Mouse (Mus musculus) activated CD4-positive, CD25-positive, alpha-beta regulatory T cell, adult 4 months (primary cell): ENCODE results near the gene Sgsm2. TPM values are rescaled to one million over a fixed set of nuclear protein-coding genes. Genes with fewer than 3 reads are reported as not detected.

Experiments used
- ATAC-seq: one replicate; pipeline ENCODE4 v1.8.0; 2017
- polyA plus RNA-seq, 2 experiments: library from polyadenylated mRNA; unstranded; fragments of 100-300 nt; shearing (Covaris generic); gene quantifications; one replicate each; pipeline ENCODE4 v1.2.1; 2017

Gene Sgsm2
- polyA plus RNA-seq, 2 experiments from 2014 or later = 1.6 to 2.0 TPM

- no peak for ATAC-seq
Measured at GRCm38 (mm10) chr11:74840739-74841138, 56.1 kb downstream of the Sgsm2 start.

DNA sequence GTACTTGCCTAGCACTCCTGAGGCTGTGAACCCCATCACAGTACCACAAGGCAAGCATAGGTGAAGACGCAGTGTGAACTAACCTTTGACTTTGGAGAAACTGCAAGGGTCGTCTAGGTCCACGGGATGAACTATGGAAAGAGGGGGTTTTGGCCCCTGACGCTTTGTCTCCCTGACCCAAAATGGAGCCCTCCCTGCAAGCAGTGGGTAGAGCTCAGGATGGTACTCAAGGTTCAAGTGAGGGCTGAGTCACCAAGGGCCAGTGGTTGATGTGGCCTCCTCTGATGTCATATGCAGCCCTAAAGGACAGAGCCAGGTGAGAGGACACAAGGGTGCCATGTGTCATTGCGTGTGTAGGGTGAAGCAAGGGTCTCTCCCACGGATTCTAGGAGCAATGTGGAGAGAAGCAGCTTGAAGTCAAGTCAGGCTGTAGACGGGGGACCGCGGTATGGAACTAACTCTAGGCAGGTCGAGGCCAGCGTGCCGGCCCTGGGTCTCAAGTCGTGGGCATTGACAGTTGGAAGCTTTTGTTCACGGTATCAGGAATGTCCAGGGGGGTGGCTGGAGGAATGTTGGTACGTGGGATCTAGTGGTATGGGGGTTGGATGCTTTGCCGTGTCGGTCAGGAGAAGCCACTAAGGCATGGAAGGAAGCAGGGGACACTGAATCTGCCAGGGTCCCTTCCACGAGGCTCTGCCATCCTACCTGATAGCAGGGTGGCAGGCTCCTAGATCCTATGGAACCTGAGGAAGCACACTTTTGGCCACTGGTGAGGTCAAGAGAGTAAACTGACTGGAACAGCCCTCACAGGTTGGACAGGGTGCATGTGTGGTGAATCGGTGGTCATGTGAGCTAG, 56.8 kb downstream of the Sgsm2 start:
- no peak for ATAC-seq

- ATAC-seq = peak; percentile 47
Measured at GRCm38 (mm10) chr11:74838971-74839370, 57.9 kb downstream of the Sgsm2 start.

DNA sequence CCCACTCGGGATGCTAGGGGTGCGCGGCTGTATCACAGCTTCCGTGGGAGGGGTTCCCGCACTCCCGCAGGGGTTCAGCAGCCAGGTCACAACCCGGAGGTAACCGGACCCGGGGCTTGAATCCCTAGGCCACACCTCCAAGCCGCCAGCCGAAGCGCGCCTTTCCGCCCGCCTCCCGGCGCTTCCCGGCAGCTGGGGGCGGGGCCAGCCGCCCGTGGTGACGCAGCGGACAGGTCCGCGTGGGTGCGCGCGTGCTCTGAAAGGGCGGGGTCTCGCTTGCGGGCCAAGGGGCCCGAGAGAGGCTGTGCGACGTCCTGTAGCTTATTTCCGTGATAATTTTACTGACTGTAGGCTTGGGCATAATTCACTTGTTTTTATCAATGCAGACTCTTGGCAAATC, 58.4 kb downstream of the Sgsm2 start:
- peak; percentile 68 for ATAC-seq

- peak; percentile 67 for ATAC-seq
Measured at GRCm38 (mm10) chr11:74837694-74838431, 59.0 kb downstream of the Sgsm2 start.

DNA sequence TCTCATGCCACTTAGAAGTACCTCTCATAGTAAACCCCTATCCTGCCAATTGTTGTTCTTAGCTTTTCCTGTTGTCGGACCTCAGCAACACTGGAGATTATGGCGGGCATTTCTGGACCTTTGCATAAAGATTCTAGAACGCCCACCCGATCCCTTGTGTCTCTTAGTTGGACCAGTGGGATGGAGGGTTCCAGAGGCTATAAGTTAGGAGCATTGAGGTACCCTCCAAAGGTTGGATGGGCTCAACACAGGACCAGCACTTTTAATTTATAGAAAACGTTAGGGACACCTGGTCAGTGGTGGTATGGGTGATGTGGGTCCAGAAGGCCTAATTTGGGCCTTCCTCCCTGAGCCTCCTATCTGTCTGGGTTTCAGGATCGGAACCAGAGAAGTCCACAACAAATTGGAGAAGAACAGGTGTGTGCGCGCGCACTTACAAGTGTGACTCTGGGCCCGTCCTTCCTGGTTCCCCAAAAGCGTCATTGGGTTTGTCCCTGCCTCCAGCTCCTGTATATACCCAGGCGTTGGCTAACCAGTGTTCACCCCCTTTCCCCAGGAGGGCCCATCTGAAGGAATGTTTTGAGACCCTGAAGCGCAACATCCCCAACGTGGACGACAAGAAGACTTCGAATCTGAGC, 59.7 kb downstream of the Sgsm2 start:
- no peak for ATAC-seq

DNA sequence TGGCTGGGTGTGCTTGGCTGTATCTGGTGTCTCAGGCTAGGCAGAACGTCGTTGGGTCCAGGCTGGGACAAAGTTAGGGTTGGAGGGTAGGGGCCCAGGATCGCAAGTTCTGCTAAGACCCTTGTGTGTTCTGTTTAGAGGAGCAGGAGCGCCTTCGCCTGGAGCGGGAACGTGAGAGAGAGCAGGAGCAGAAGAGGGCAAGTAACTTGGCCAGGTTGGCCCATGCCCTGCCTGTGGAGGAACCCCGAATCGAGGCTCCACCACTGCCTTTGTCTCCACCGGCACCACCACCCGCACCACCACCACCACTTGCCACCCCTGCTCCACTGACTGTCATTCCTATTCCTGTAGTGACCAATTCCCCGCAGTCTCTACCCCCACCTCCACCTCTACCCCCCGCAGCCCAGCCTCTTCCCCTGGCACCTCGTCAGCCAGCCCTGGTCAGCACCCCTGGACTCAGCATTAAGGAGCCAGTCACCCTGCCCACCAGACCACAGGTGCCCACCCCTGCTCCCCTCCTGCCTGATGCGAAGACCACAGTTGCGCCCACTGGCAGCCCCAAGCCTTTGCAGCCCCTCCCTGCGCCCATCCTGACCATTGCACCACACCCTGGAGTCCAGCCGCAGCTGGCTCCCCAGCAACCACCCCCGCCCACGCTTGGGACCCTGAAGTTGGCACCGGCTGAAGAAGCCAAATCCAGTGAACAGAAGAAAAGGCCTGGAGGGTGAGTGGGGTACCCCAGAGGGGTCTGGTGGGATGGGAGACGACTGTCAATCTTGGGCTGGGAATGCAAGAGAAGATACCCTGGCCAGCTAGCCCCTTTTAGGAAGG, 60.4 kb downstream of the Sgsm2 start:
- no peak for ATAC-seq

GRCm38 (mm10) chr11:74835593-74836224, 61.2 kb downstream of the Sgsm2 start:
- ATAC-seq = no peak

- ATAC-seq = no peak
Measured at GRCm38 (mm10) chr11:74834650-74835277, 62.1 kb downstream of the Sgsm2 start.

DNA sequence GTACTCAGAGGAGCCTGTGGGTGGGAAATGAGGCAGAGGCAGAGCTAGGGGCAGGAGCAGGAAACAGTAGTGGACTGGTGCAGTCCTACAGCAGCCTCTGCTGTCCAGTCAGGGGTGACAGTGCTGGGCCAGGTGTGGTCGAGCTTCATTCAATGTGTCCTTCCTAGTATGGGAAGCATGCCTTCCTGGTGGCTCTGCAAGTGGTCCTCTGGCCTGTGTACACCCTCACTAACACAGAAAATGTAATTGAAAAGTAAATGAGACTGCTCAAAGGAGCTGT, 62.6 kb downstream of the Sgsm2 start:
- no peak for ATAC-seq

GRCm38 (mm10) chr11:74833536-74834358, 63.1 kb downstream of the Sgsm2 start:
- ATAC-seq = no peak

GRCm38 (mm10) chr11:74832503-74833143, 64.2 kb downstream of the Sgsm2 start:
- peak; percentile 11 for ATAC-seq

DNA sequence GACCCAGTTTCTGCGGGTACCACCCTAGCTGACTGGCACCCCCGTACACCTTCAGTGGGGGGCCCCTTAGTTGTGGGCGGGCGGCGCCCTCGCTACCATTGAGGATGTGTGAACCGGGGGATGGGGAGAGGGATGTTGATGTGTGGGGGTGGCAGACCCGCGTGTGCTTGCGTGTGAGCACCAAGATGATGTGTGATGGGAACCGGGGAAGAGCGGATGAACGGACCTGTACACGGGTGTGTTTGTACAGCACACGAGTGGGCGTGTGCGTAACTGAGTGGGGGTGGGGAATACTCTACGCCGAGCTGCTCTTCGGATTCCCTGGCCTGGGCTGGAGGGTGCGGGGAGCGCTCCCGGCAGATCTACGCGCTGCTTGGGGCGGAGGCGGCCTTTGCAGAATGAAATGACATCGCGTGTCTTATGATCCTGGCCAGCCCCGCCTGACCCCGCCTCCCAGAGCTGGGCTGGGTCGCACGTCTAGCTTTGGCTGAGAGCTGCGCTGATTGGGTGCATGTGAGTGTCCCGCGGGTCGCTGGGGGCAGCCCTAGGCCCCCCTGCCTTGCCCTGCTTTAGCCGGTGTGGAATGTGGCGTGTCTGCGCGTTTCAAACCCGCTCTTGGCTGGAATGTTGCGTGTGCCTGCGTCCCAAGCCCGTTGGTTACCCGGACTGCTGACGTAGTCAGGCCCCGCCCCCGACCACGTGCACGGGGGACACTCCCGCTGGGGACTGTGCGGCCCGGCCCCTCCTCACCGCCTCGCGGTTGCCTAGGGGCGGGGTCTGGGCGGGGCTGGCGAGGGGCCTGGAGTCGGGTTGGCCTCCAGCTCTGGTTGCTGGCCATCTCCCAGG, 65.0 kb downstream of the Sgsm2 start:
- peak; percentile 29 for ATAC-seq

- ATAC-seq = no peak
Measured at GRCm38 (mm10) chr11:74831191-74831605, 65.7 kb downstream of the Sgsm2 start.

- ATAC-seq = peak; percentile 55
Measured at GRCm38 (mm10) chr11:74830256-74831161, 66.4 kb downstream of the Sgsm2 start, which contains the start of gene Mnt. Mnt (plus strand) TSS chr11:74830920.

GRCm38 (mm10) chr11:74829812-74830211, 67.0 kb downstream of the Sgsm2 start:
- ATAC-seq = peak; percentile 38

DNA sequence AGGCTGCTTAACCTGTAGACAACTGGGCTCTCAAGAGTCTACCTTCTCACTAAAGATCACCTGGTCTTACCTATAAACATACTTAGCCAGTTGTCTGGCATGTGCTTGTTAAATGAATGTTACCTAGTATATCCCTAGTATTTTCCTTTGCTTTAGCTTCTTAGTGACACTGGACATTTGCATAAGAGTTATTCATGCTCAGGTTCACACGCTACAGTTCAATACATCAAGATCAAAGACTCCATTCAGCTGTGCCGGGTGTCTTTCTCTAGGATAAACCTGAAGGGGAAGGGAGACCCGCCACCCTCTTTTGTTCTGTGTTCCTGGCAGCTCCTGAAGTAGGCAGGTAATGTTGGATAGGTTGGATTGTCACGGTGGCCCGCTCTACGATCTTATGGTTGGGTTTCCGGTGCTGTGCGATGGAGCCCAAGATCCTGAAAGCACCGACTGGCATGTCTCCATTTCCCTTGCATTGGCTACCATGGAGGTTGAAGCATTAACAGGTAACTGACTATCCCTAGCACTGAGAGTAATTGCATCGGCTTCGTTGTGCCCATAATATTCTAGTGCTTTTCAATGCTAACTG, 67.8 kb downstream of the Sgsm2 start:
- ATAC-seq = no peak
